Mouse (Mus musculus) stomach, postnatal 0 days (tissue): ENCODE results near the gene Samd4.

ENCODE experiments used
- CTCF ChIP-seq: IDR thresholded peaks from 2 replicates; pipeline ENCODE4 v1.5.1; 2016; ENCODE audit warnings: antibody characterized with exemption, low read depth, mild to moderate bottlenecking, moderate library complexity
- EP300 ChIP-seq: optimal IDR thresholded peaks from 2 replicates; pipeline ENCODE3; 2016; ENCODE audit warnings: antibody characterized with exemption

- no peak for TF ChIP-seq CTCF
- TF ChIP-seq EP300: no peak
Observed at GRCm38 (mm10) chr14:46924422-46924821, 41.8 kb downstream of the Samd4 start.
